Mouse (Mus musculus) intestine, embryonic 16.5 days (tissue): ENCODE measurements around the gene Abca5. TPM values are rescaled to one million over a fixed set of nuclear protein-coding genes. Genes with fewer than 3 reads are reported as not detected.
A peak's percentile ranks its signal among the peaks of the same experiment; 100 is the strongest.
"Not testable (repeated sequence)": the region's sequence is repeated elsewhere in the genome, so short reads cannot be mapped to it uniquely, and the experiment has no call there.

ENCODE experiments used
- ATAC-seq: fragments of 200-750 bp; cut with Nextera tagmentation; 2 replicates; pipeline ENCODE4 v1.8.0; 2017; ENCODE audit warnings: moderate TSS enrichment, moderate library complexity
- H3K27ac ChIP-seq: fragments of 300-500 bp; sonication (generic); 2 replicates; pipeline ENCODE4 v1.5.1; 2014; ENCODE audit warnings: mild to moderate bottlenecking, low read length
- H3K27me3 ChIP-seq: fragments of 300-500 bp; sonication (generic); replicated peaks from 2 replicates; pipeline ENCODE4 v1.6.1; 2014; ENCODE audit warnings: low read length, control low read depth, mixed read lengths; ENCODE audit not compliant: control insufficient read depth, insufficient read depth
- H3K36me3 ChIP-seq: fragments of 300-500 bp; sonication (generic); 2 replicates; pipeline ENCODE4 v1.6.1; 2014; ENCODE audit warnings: low read length, control low read depth; ENCODE audit not compliant: control insufficient read depth, insufficient read depth
- H3K4me1 ChIP-seq: fragments of 300-500 bp; sonication (generic); 2 replicates; pipeline ENCODE4 v1.6.1; 2014; ENCODE audit warnings: low read length, control low read depth, mixed read lengths; ENCODE audit not compliant: control insufficient read depth, insufficient read depth
- H3K4me2 ChIP-seq: fragments of 300-500 bp; sonication (generic); 2 replicates; pipeline ENCODE4 v1.6.1; 2014; ENCODE audit warnings: low read depth, low read length, control low read depth
- H3K4me3 ChIP-seq: fragments of 300-500 bp; sonication (generic); 2 replicates; pipeline ENCODE4 v1.5.1; 2014; ENCODE audit warnings: mild to moderate bottlenecking, low read length
- H3K9ac ChIP-seq: fragments of 300-500 bp; sonication (generic); 2 replicates; pipeline ENCODE4 v1.6.1; 2014; ENCODE audit warnings: low read depth, low read length
- H3K9me3 ChIP-seq: fragments of 300-500 bp; sonication (generic); 2 replicates; pipeline ENCODE4 v1.6.1; 2016; ENCODE audit warnings: low read length, control low read depth; ENCODE audit not compliant: control insufficient read depth
- WGBS: fragments of 180-500 bp; shearing (Covaris S2); extraction: QIAGEN DNeasy Blood & Tissue Kit; methylation state at CpG from one replicate; pipeline ENCODE4 v1.1.7; 2014; 5-methylcytosine and 5-hydroxymethylcytosine counted together
- polyA plus RNA-seq: library from polyadenylated mRNA; unstranded; fragments of >200 nt; fragmentation: Nextera tagmentation; extraction: Ambion mirVana; gene quantifications from 2 replicates; pipeline ENCODE4 v1.2.1, GENCODE M21; 2015

Gene Abca5
- polyA plus RNA-seq, 1 experiment from 2014 or later: 2.7 TPM

DNA sequence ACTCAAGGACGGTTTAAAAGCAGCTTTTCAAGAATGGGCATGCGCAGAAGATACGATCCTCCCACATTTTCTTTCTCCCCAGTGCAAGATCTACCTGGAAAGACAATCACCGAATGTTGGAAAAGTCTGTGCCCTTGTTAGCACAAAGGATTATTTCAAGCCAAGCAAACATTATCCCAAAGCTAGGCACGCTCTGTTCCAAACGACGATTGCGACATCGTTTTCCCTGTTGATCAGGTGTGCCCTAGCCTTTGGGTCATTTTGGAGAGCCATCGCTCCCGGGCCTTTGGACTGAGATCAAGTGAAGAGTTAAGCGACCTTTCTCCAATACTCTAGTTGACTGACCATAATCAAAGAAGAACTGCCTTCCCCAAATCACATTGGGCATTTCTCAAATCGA is 30.1 kb upstream of the Abca5 start:
- H3K9me3 ChIP-seq: no peaks in the 10 kb centered on the region
- no peak overlapping the region for H3K9ac ChIP-seq
- no peak overlapping the region for H3K27ac ChIP-seq
- no peak overlapping the region for H3K4me2 ChIP-seq
- H3K4me1 ChIP-seq: no peaks in the 10 kb centered on the region
- no peak for ATAC-seq
- no peaks in the 10 kb centered on the region for H3K36me3 ChIP-seq
- H3K4me3 ChIP-seq: no peak overlapping the region
- H3K27me3 ChIP-seq: no peaks in the 10 kb centered on the region
- WGBS: 88% methylated on average over 13 of the region's 13 CpGs

DNA sequence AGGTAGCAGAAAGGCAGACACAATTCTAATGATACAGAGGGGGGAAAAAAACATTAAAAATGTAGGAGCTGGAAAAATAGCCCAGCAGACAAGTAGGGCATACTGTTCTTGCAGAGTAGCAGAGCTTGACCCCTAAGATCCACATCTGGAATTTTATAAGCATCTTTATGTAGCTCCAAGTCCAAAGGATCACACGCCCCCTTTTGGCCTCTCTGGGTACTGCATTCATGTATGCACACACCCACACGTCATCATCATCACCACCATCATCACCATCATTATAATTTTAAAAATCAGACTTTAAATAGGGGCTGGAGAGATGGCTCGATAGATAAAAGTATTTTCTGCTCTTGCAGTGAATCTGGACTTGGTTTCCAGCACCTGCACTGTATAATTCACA is 29.4 kb upstream of the Abca5 start:
- ATAC-seq: no peak
- Histone ChIP-seq H3K4me2 (no peak overlapping the region), H3K36me3 (no peaks in the 10 kb centered on the region), H3K27ac (no peak overlapping the region), H3K4me1 (no peaks in the 10 kb centered on the region), H3K9me3 (no peaks in the 10 kb centered on the region), H3K9ac (no peak overlapping the region), H3K27me3 (no peaks in the 10 kb centered on the region), H3K4me3 (no peak overlapping the region)
- WGBS: 79% methylated on average over 3 of the region's 3 CpGs

DNA sequence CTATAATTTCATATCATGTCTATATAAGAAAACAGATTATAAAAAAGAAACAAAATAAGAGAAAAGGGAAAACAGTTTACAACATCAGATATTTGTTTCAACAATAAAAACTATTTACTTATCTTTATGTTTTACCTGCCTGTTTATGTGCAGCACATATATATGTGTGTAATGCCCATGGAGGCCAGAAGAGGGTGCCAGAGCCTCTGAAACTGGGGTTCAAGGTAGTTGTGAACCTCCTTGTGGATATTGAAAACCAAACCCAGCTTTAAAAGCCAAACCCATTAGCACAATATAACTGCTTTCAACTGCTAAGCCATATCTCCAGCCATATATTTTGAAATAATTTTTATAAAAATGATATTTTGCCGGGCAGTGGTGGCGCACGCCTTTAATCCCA is 27.5 kb upstream of the Abca5 start:
- 73% methylated on average over 3 of the region's 3 CpGs for WGBS
- Histone ChIP-seq H3K27me3 (no peaks in the 10 kb centered on the region), H3K9me3 (no peaks in the 10 kb centered on the region), H3K9ac (no peak overlapping the region), H3K4me1 (no peaks in the 10 kb centered on the region), H3K36me3 (no peaks in the 10 kb centered on the region), H3K27ac (no peak overlapping the region), H3K4me3 (no peak overlapping the region), H3K4me2 (no peak overlapping the region)
- ATAC-seq: no peak

- H3K9ac ChIP-seq: no peak overlapping the region
- 73% methylated on average over 16 of the region's 16 CpGs for WGBS
- H3K9me3 ChIP-seq: no peaks in the 10 kb centered on the region
- no peaks in the 10 kb centered on the region for H3K36me3 ChIP-seq
- no peaks in the 10 kb centered on the region for H3K4me1 ChIP-seq
- no peak overlapping the region for H3K4me3 ChIP-seq
- H3K27ac ChIP-seq: no peak overlapping the region
- no peaks in the 10 kb centered on the region for H3K27me3 ChIP-seq
- no peak overlapping the region for H3K4me2 ChIP-seq
- ATAC-seq: no peak
Observed at GRCm38 (mm10) chr11:110357756-110358551, 20.4 kb upstream of the Abca5 start.

DNA sequence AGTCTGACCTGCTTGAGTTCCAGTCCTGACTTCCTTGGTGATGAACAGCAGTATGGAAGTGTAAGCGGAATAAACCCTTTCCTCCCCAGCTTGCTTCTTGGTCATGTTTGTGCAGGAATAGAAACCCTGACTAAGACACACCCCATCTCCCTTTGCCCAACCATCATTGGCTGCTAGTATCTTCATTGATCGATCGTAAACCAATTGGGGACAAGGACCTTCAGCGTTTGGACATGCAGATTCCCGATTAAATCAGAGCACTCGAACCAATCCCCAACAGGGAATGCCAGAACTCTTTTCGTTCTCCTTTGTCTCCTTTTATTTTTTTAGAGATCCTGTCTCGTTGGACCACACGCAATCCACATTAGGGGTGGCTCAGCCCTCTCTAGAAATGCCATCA is 17.6 kb upstream of the Abca5 start:
- H3K27ac ChIP-seq, H3K36me3 ChIP-seq, H3K4me3 ChIP-seq, ATAC-seq, H3K4me1 ChIP-seq, H3K9me3 ChIP-seq, H3K27me3 ChIP-seq, H3K4me2 ChIP-seq, H3K9ac ChIP-seq: not testable (repeated sequence)
- WGBS: 84% methylated on average over 9 of the region's 9 CpGs

DNA sequence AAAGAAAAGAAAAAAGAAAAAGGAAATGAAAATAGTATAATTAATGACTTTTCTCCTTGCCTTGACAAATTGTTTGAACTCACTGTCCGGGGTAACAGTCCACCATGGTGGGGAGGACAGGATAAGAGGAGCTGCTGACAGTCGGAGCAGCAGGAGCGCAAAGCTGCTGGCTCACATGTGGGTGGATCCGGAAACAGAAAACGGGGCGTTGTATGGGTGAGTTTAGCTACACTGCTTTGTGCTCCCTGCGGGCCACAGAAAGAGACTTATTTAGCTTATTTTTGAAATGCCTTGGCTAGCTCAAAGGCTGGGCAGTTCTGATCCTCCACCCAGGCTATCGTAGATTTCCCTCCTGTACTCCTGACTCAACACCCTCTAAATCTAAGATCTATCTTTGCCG is 16.7 kb upstream of the Abca5 start:
- Histone ChIP-seq H3K4me2 (no peak overlapping the region), H3K4me3 (no peak overlapping the region), H3K27me3 (no peaks in the 10 kb centered on the region), H3K4me1 (no peaks in the 10 kb centered on the region), H3K9me3 (no peaks in the 10 kb centered on the region), H3K27ac (no peak overlapping the region), H3K36me3 (no peaks in the 10 kb centered on the region), H3K9ac (no peak overlapping the region)
- WGBS: 77% methylated on average over 9 of the region's 9 CpGs
- ATAC-seq: no peak

DNA sequence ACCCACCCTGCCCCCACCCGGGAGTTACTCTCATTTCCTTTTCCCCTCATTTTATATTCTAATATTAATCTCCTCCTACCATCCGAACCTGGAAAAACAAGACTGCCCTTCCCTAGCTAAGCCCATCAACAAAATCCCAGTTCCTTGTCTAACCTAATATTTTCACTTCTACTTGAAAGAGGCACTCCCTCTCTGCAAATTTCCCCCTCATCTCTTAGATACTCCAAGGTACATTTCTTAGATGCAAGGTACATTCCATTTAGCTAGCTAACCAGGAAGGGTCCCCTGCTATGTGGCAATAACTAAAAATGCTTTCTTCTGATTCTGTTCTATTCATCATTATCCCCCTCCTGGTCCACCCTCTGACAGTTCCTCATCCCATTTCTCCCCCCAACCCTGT is 10.7 kb upstream of the Abca5 start:
- no peak overlapping the region for H3K27ac ChIP-seq
- H3K9me3 ChIP-seq: no peaks in the 10 kb centered on the region
- H3K4me1 ChIP-seq: no peaks in the 10 kb centered on the region
- H3K9ac ChIP-seq: no peak overlapping the region
- H3K27me3 ChIP-seq: no peaks in the 10 kb centered on the region
- 84% methylated on average over 2 of the region's 2 CpGs for WGBS
- no peaks in the 10 kb centered on the region for H3K36me3 ChIP-seq
- H3K4me3 ChIP-seq: no peak overlapping the region
- no peak overlapping the region for H3K4me2 ChIP-seq
- ATAC-seq: no peak

- ATAC-seq: no peak
- H3K27ac ChIP-seq: no peak overlapping the region
- no peaks in the 10 kb centered on the region for H3K9me3 ChIP-seq
- no peak overlapping the region for H3K9ac ChIP-seq
- no peaks in the 10 kb centered on the region for H3K36me3 ChIP-seq
- no peak overlapping the region for H3K4me2 ChIP-seq
- WGBS: 61% methylated on average over 6 of the region's 6 CpGs
- H3K4me3 ChIP-seq: no peak overlapping the region
- H3K4me1 ChIP-seq: no peaks in the 10 kb centered on the region
- no peaks in the 10 kb centered on the region for H3K27me3 ChIP-seq
Observed at GRCm38 (mm10) chr11:110347768-110348167, 10.3 kb upstream of the Abca5 start.

GRCm38 (mm10) chr11:110336814-110337288 is 665 bp downstream of the Abca5 start:
- peak overlapping the region; percentile 82 for H3K4me3 ChIP-seq
- H3K4me2 ChIP-seq: peak overlapping the region; percentile 97
- H3K36me3 ChIP-seq: no peaks in the 10 kb centered on the region
- 0 out of 2 replicates have a peak, but pooled peaks cover 5% of the 10 kb centered on the region for H3K4me1 ChIP-seq
- H3K9ac ChIP-seq: peak overlapping the region; percentile 80
- H3K9me3 ChIP-seq: no peaks in the 10 kb centered on the region
- H3K27me3 ChIP-seq: peaks cover 2% of the 10 kb centered on the region; the same call in 1 of the 2 replicates
- ATAC-seq: peak; percentile 42
- no peak overlapping the region for H3K27ac ChIP-seq
- WGBS: under 1% methylated on average over 18 of the region's 18 CpGs

DNA sequence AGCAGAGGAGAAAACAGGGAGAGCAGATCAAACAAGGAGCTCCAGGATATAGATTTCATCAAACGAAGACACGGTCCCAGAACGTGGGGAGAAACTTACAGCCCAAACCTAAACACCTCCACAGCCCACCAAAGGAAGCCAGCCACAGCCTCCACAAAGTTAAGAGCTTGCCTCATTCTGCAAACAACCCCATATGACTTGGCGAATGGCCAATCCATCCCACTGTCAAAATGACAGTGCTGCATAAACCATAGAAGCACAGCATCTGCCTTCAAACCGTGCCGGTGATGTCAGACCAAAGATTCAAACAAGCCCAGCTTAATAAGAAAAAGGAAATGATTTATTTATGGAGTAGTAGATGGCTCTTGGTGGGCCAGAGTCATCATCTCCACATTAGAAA is 7.4 kb downstream of the Abca5 start:
- no peak for ATAC-seq
- Histone ChIP-seq H3K27me3 (0 out of 2 replicates have a peak, but pooled peaks cover 2% of the 10 kb centered on the region), H3K4me3 (no peak overlapping the region), H3K27ac (no peak overlapping the region), H3K9ac (no peak overlapping the region), H3K4me1 (no peaks in the 10 kb centered on the region), H3K36me3 (no peaks in the 10 kb centered on the region), H3K4me2 (no peak overlapping the region), H3K9me3 (no peaks in the 10 kb centered on the region)
- 47% methylated on average over 6 of the region's 6 CpGs for WGBS
